Mouse (Mus musculus) heart, adult 2 months (tissue): ENCODE measurements around the gene Gm49340. TPM values are rescaled to one million over a fixed set of nuclear protein-coding genes. Genes with fewer than 3 reads are reported as not detected.
A peak's percentile ranks its signal among the peaks of the same experiment; 100 is the strongest.
"Not testable (repeated sequence)": the region's sequence is repeated elsewhere in the genome, so short reads cannot be mapped to it uniquely, and the experiment has no call there.

Source experiments
- DNase-seq, 2 experiments: peaks; one replicate each; pipeline ENCODE4 v3.0.0; 2021
- H3K27ac ChIP-seq: fragments of 200-600 bp; 2 replicates; pipeline ENCODE4 v1.8.1; 2022
- H3K27me3 ChIP-seq: fragments of 200-500 bp; 2 replicates; pipeline ENCODE4 v1.6.1; 2012; ENCODE audit warnings: mild to moderate bottlenecking, low read length, inconsistent platforms, mixed read lengths; ENCODE audit not compliant: control insufficient read depth, insufficient read depth
- H3K36me3 ChIP-seq: fragments of 200-500 bp; 2 replicates; pipeline ENCODE4 v1.6.1; 2012; ENCODE audit warnings: low read length, inconsistent platforms; ENCODE audit not compliant: control insufficient read depth, insufficient read depth
- H3K4me1 ChIP-seq: fragments of 200-500 bp; 2 replicates; pipeline ENCODE4 v1.6.1; 2011; ENCODE audit warnings: low read length; ENCODE audit not compliant: control insufficient read depth, insufficient read depth
- H3K4me3 ChIP-seq: fragments of 200-600 bp; 2 replicates; pipeline ENCODE4 v1.8.1; 2022
- H3K79me2 ChIP-seq: fragments of 200-500 bp; replicated peaks from 2 replicates; pipeline ENCODE4 v1.6.1; 2012; ENCODE audit warnings: mild to moderate bottlenecking, inconsistent platforms, low read length, moderate library complexity, mixed read lengths; ENCODE audit not compliant: control insufficient read depth, insufficient read depth
- H3K9ac ChIP-seq: fragments of 200-500 bp; 2 replicates; pipeline ENCODE4 v1.6.1; 2012; ENCODE audit warnings: low read depth, mild to moderate bottlenecking, control low read depth, inconsistent platforms, low read length, mixed read lengths
- CTCF ChIP-seq: fragments of 200-600 bp; IDR thresholded peaks from 2 replicates; pipeline ENCODE4 v1.8.1; 2022; ENCODE audit warnings: antibody characterized with exemption, mild to moderate bottlenecking, moderate library complexity
- EP300 ChIP-seq: fragments of 200-500 bp; IDR thresholded peaks from 2 replicates; pipeline ENCODE4 v1.6.1; 2011; ENCODE audit warnings: low read depth, low read length, control low read depth; ENCODE audit not compliant: insufficient read depth
- POLR2A ChIP-seq: fragments of 200-500 bp; IDR thresholded peaks from 2 replicates; pipeline ENCODE4 v1.6.1; 2011; ENCODE audit warnings: mild to moderate bottlenecking, low read depth, low read length, control low read depth; ENCODE audit not compliant: insufficient read depth
- WGBS: fragments of 180-500 bp; shearing (Covaris S2); methylation state at CpG from one replicate; pipeline ENCODE4 v1.1.7; 2018; 5-methylcytosine and 5-hydroxymethylcytosine counted together
- intact Hi-C: fragments of 180-260 bp; cut with DNase I; formaldehyde crosslinking; loops from one replicate; pipeline ENCODE4 v1.15.1; 2025
- polyA plus RNA-seq: library from polyadenylated mRNA; depleted of rRNA; stranded (reverse); fragments of >200 nt; gene quantifications from 2 replicates; pipeline ENCODE4 v1.2.3, GENCODE M21; 2012
- total RNA-seq, 2 experiments: library from RNA; stranded (reverse); gene quantifications; 2 replicates each; pipeline ENCODE4 v1.2.3; 2021

Gm49340 gene
- total and polyA plus RNA-seq, 3 experiments = not detected

DNA sequence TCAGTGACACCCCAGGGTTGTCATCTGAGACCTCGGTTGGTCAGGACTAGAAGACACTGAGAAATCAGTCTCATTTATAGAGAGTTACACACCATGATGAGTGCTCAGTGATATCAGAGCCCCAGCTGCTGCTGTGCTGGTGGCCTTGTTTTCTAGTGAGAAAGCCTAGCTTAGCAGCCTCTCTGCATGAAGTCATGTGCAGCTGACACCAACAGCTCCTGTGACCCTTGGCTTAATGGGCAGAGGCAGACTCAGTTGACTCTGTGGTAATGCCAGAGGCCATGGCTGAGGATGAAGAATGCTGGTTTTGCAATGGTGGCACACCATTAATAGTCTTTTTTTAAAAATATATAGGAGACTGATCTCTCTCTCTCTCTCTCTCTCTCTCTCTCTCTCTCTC lies 39.9 kb upstream of the Gm49340 start:
- Histone ChIP-seq H3K79me2 (no peaks in the 10 kb centered on the region), H3K4me1 (0 out of 2 replicates have a peak, but pooled peaks cover 1% of the 10 kb centered on the region), H3K4me3 (no peak overlapping the region), H3K27me3 (no peaks in the 10 kb centered on the region), H3K36me3 (no peaks in the 10 kb centered on the region), H3K27ac (no peak overlapping the region), H3K9ac (no peak overlapping the region)
- WGBS = 69% methylated on average over 1 of the region's 1 CpGs
- intact Hi-C loops = loop anchor here (10.0 kb wide), 1 partner anchor 215 kb away; no protein-coding TSS in a partner anchor
- TF ChIP-seq CTCF = no peak
- TF ChIP-seq EP300 = no peak
- TF ChIP-seq POLR2A = no peak
- DNase-seq = no peak

DNA sequence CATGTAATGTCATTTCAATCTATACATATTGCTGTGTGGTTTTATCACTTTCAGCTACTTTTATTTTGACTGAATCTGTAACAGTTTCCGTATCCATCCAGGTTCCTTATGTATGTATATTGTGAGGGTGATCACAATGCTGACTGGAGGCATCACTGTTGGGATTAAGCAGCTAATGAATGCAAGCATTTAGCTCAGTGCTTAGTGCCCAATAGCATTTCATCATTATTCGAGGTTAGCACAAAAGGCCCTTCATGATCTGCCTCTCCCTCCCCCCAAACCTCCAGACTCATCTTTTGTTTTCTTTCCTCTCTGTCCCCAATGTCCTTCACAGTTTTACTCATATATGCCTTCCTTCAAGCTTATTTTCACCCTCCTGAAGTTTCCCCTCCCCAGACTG lies 26.4 kb upstream of the Gm49340 start:
- Histone ChIP-seq H3K9ac (no peak overlapping the region), H3K79me2 (no peaks in the 10 kb centered on the region), H3K27me3 (no peaks in the 10 kb centered on the region), H3K4me1 (no peaks in the 10 kb centered on the region), H3K27ac (no peak overlapping the region), H3K36me3 (no peaks in the 10 kb centered on the region), H3K4me3 (no peak overlapping the region)
- TF ChIP-seq POLR2A = no peak
- TF ChIP-seq EP300 = no peak
- TF ChIP-seq CTCF = no peak
- no peak for DNase-seq
- 58% methylated on average over 2 of the region's 2 CpGs for WGBS
- intact Hi-C loops = no loop called here

DNA sequence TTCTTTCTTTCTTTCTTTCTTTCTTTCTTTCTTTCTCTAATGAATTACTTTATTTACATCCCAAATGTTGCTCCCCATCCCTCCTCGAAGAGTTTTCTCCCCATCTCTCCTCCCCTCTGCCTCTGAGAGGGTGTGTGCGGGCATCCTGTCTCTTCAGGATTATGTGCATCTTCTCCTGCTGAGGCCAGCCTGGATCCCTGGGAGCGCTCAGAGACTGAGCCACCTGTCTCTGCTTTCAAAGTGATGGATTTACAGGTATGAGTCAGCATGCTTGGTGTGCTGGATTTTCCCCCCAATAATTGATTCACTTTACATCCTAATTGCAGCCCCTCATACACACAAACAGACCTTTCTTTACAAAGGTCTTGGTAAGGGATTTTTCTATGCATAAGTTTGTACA lies 13.6 kb upstream of the Gm49340 start:
- intact Hi-C loops = no loop called here
- H3K36me3 ChIP-seq = peaks cover 2% of the 10 kb centered on the region; the same call in 1 of the 2 replicates
- no peaks in the 10 kb centered on the region for H3K27me3 ChIP-seq
- H3K27ac ChIP-seq = no peak overlapping the region
- H3K9ac ChIP-seq = no peak overlapping the region
- no peaks in the 10 kb centered on the region for H3K4me1 ChIP-seq
- DNase-seq = no peak
- no peak overlapping the region for H3K4me3 ChIP-seq
- WGBS = 46% methylated on average over 3 of the region's 3 CpGs
- TF ChIP-seq POLR2A (no peak), EP300 (no peak), CTCF (no peak)
- H3K79me2 ChIP-seq = no peaks in the 10 kb centered on the region

DNA sequence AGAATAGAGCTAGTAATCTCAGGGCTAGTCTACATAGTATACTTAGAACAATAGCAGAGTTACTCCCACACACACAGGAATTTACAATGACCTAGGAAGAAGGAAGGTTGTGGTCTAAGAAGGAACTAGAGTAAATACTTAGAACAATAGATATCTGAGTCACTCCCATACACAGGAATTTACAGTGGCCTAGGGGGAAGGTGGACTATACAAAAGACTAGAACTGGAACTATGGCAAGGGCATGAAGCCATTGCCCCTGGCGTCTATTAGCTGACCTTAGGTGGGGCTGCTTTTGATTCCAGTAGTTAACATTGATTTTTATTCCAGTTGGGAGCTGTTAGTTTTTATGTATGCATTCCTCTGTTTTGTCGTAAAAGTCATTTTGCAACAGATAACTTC lies 11.0 kb upstream of the Gm49340 start:
- H3K27ac ChIP-seq = peak overlapping the region; percentile 29; the same call in 1 of the 2 replicates
- WGBS = 44% methylated on average over 2 of the region's 2 CpGs
- H3K79me2 ChIP-seq, H3K9ac ChIP-seq, H3K27me3 ChIP-seq, H3K36me3 ChIP-seq, H3K4me1 ChIP-seq, DNase-seq, H3K4me3 ChIP-seq, intact Hi-C loops: not testable (repeated sequence)

DNA sequence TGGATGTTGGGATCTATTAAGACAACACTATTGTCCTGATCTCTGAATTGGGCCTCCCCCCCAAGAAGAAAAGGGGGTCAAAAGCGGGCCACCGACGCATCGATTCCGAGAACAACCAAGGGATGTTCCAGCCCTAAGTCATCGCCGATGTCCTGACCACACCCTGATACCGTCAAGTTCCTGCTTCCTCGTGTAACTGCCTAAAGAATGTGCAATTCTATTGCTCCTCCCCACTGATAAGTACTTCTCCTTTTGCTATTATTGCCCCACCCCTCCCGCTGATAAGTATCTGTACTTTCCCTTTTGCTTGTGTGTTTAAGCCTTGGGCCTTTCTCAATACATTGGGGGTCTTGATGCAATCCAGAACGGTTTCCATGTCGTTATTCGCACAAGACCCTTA lies 8.5 kb upstream of the Gm49340 start:
- H3K79me2 ChIP-seq, H3K36me3 ChIP-seq, H3K4me1 ChIP-seq, DNase-seq, H3K4me3 ChIP-seq, intact Hi-C loops, H3K9ac ChIP-seq, H3K27me3 ChIP-seq, H3K27ac ChIP-seq: not testable (repeated sequence)
- 84% methylated on average over 13 of the region's 13 CpGs for WGBS

DNA sequence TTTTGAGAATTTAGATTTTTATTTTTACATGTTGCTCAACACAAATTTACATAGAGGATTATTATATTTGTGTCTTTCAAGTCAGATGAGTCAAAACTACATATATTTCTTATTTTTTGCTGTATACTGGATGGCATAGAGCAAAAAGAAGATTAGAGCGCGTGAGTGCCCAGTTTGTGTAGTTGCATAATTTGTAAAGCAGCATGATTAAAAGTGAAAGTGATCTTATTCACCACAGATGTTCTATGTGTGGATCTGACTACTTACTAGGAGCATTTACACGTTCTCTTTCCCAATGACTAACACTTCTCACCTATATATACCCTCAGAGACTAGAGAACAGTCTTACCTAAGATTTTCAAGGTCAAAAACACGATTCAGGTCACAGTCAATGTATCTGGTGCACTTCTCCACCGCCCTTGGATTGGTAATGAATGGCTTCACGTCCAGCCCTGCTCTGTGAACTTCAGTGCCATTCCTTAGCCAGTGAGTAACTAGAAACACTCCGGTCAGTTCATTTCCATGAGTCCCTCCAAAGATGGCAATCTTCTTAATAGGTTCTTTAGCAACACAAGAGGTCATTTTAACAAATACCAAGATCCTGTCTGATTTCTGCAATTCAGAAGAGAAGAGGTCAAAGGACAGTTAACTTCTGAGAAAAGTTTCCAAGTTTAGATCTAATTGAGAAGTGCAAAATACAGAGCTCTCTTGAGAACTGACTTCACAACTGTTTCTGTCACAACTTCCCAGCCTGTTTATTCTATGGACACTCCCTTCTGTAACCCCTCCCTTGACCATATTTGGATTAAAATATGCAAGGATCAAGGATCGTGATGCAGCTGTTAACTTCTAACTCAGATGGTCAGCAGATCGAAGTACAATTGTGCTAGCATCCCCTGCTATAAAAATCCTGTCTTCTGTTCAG lies 5.4 kb upstream of the Gm49340 start:
- H3K27ac ChIP-seq = peak overlapping the region; percentile 4; the same call in 1 of the 2 replicates
- no peak for DNase-seq
- H3K36me3 ChIP-seq = no peaks in the 10 kb centered on the region
- peak overlapping the region; percentile 11; the same call in 1 of the 2 replicates for H3K4me3 ChIP-seq
- intact Hi-C loops = no loop called here
- 0 out of 2 replicates have a peak, but pooled peaks have one; percentile 31 for TF ChIP-seq POLR2A
- no peak for TF ChIP-seq CTCF
- TF ChIP-seq EP300 = no peak
- peaks cover 1% of the 10 kb centered on the region for H3K4me1 ChIP-seq
- H3K9ac ChIP-seq = peak overlapping the region; percentile 36
- H3K27me3 ChIP-seq = no peaks in the 10 kb centered on the region
- WGBS = 61% methylated on average over 9 of the region's 9 CpGs
- no peaks in the 10 kb centered on the region for H3K79me2 ChIP-seq
